Mouse (Mus musculus): ENCODE results near the gene Ctnnbip1. TPM values are rescaled to one million over a fixed set of nuclear protein-coding genes. Genes with fewer than 3 reads are reported as not detected.

Ctnnbip1 gene
- 10 to 100 TPM; 17.7 to 19.0 TPM for total RNA-seq (2021)
- long read RNA-seq, experiment 1, transcript Ctnnbip1-201 (5 exons, 2,674 nt) = major isoform, 66 of 85 reads
- long read RNA-seq, experiment 1, partial matches to known transcripts = 0 of 85 reads
- long read RNA-seq, experiment 1, other reads (novel, unspliced or antisense) = 19 of 85 reads
- long read RNA-seq, experiment 2, transcript Ctnnbip1-201 (5 exons, 2,674 nt) = major isoform, 38 of 46 reads
- long read RNA-seq, experiment 2, partial matches to known transcripts = 1 of 46 reads
- long read RNA-seq, experiment 2, other reads (novel, unspliced or antisense) = 6 of 46 reads

DNA sequence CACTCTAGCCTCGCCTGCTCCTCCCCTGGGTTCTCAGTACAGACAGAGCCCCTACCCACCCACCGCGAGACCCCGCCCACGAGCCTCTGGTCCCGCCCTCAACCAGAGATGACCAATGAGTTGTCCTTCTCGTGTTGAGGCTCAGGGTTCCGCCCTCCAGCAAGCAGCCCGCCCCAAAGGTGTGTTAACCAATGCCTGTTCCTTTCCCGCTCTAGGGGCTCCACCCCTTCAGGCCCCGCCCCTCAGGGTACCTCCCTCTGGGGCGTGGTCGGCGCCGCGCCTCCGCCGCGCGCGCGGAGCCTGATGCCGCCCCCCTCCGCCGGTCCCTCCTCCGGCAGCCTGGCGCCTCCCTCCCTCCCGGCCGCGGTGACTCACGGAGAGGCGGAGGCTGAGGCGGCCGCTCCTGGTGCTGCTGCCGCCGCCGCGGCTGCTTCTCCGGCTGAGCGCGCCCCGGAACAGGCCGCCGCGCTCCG lies at the start of gene Ctnnbip1:
TSS of gene Ctnnbip1 (plus strand) at position 369 of the 473 bp plus-strand sequence.
- DNase-seq (ENCODE audit: low spot score) = peak; percentile 98

DNA sequence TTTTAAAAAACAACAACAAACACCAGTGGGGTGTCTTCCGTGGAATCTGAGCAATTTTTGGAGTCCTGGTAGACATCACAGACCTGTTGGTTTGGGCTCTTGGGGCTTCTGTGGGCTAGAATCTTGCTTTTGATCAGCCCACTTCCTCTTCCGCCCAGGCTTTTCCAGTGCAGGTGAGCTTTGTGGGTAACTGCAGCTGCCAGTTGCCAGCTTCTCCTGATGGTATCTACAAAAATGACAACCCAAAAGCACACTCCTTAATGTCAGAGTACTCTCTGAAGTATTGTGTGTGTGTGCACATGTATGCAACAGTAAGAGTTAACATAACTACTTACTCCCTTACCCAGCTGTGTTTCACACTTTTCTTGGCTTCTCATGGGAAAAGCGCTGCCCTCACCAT lies 48.5 kb upstream of the Ctnnbip1 start:
- DNase-seq (ENCODE audit: low spot score) = no peak

DNA sequence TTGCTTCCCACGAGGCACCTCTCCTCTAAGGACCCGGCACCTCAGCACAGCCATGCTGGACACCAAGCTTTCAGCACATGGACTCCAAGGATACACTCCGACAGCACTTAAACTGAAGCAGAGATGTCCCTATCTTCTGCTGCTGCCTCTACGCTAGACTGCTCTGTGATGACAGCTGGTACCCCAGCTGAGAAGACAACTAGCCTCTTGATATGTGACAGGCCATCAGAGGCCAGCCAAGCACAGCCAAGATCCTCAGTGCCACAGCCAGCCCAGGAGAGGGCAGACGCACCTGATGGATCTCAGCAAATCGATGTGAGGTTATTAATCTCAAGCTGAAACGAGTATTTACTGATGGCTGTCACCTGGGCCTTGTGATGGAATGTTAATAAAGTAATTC lies 42.9 kb upstream of the Ctnnbip1 start:
- no peak for DNase-seq (ENCODE audit: low spot score)

DNA sequence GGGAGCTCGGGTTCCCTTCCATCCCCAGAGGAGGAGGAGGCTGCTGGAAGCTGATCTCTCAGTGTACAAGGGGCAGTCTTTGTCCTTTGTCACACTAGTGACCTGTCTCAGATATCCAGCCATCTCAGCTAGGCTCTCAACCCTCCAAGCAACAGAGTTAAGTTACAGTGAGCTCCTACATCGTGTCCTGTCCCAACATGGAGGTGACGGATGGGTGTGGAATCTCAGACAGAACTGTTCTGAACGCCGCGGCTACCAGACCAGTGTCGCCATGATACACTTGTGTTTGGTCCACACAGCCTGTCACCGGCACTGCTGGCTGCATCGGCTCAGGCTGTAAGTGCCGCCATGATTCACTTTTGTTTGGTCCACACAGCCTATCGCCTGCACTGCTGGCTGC lies 41.0 kb upstream of the Ctnnbip1 start, which contains the start of gene Tmem274:
TSS of gene Tmem274 (plus strand) at position 301 of the 400 bp plus-strand sequence.
- no peak for DNase-seq (ENCODE audit: low spot score)

DNA sequence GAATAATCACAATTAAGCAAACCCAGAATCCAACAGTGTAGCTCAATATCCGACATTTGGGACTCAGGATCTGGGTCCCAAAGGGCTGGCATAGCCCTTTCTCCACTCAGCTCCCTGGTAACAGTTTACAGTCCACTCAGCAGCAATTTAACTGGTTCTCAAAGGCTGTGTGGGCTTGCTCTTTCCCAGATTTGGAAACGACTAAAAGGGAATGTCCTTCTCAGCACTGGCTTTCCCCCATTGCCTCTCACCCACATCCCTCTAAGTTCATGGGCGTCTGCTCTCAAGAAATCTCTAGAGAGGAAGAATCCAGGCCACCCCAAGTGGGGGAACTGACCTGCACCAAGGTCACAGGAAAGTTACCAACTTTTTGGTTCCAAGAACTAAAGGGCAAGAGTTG lies 33.5 kb upstream of the Ctnnbip1 start:
- no peak for DNase-seq (ENCODE audit: low spot score)

DNA sequence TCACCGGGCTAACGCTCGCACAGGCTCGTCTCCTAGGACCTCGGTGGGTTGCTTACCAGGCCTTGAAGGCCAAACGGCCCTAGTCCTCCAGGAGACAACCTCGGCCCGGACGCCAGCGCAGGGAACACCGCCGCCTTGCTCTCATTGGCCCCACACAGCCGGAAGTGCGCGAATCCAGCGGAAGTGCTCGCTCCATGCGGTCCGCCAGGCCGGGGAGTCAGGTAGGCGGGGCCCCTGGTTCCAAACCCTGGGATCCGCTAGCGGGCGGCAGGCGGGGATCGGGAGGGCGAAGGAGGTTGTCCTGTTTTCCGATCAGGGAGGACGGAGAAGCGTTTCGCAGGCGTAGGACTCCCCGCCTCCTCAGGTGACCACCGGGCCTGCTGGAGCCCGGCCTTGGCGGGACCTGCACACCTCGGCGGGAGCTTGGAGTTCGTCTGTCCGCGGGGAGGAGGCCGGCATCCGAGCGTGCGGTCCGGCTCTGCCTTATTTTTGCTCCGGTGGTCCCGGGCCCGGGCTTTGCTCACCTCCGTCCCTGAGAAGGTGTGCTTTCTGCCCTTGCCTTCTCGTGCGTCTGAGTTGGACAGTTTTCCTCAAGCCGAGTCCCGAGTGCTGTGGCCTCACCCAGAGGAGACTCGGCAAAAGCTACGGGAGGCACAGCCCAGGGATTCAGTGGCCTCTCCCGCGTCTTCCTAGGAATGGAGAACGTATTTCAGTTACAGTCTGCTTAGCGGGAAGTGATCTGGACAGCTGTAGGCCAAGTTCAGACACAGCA lies 32.8 kb upstream of the Ctnnbip1 start, which contains the start of the genes Nmnat1 and Lzic:
TSS of gene Nmnat1 (minus strand) at position 150 of the 772 bp plus-strand sequence.
TSS of gene Lzic (plus strand) at position 177 of the 772 bp plus-strand sequence.
- DNase-seq (ENCODE audit: low spot score) = peak; percentile 94

DNA sequence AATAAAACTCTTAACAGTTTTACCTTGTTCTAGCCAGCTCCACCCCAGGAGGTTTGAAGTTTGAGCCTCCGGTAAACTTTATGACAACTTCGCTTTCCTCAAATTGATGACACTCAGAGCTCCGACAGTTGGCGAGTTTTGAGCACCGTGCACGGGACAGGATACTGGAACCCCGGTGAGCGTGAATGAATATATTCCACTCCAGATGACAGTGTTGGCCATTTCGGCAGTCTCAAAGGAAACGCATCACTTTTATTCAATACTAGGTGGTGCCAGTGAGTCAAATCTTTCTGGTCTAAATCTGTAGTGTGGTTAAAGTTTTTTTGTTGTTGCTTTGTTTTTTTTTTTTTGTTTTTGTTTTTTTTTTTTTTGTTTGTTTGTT lies 32.2 kb upstream of the Ctnnbip1 start:
- DNase-seq (ENCODE audit: low spot score) = no peak

DNA sequence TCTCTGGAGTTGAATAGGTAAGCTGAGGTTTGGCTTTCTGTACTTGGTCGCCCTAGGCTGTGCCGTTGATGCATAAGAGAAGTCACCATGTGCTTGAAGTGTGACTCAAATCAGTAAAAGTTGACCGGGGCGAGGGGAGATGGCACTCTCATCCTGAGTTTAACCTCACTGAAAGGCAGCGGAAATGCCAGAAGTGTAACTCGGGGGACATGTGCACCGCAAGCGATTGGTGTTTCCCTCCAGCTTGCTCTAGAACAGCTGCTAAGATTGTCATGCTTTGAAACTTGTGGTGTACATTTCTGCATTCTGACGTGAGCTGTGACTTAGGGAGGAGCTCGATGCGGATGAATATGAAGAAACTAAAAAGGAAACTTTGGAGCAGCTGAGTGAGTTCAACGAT lies 30.3 kb upstream of the Ctnnbip1 start:
- no peak for DNase-seq (ENCODE audit: low spot score)

DNA sequence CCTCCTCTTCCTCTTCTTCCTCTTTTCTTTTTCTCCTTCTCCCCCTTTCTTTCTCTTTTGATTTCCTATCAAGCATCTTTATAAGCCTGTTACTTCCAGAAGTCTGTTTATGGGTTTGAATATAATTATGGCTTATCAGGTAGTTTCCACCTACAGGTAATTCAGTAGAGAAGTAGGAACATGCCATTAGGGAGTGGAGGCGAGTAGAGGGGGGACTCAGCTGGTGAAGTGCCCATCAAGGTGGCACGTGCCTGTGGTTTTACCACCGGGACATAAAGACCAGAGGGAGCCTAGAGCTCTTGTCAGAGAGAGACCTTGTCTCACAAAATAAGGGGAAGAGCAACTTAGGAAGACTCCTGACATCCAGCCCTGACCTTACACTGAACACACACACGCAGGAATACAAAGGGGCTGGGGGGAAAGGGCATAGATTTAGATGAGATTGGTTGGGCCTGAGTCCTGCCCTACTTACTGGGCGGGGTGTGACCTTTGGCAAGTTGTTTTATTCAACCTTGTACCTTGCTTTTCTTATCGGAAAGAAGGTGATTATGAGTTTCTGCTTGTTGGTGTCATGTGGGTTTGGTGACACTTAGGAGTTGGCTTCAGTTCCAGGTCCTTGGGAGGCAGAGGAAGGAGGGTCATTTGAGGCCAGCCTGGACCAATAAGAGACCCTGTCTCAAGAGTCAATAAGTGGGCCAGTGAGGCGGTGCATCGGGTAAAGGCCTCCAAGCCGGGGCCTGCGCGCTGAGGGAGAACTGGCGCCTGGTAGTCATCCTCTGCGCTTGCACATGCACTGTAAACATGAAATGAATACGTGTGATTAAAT lies 28.4 kb upstream of the Ctnnbip1 start:
- no peak for DNase-seq (ENCODE audit: low spot score)

DNA sequence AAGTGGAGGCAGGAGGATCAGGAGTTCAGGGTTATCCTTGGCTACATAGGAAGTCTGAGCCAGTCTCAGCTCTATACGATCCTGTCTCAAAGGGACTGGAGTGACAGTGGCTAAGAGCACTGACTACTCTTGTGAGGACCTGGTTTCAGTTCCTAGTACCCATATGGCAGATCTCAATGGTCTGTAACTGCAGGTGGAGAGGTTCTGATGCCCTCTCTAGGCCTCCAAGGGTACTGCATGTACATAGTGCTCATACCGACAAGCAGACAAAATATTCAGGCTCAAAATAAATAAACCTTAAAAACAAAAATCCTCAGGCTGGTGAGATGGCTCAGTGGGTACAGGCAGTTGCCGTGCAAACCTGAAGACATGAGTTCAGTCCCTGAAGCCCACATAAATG lies 26.9 kb upstream of the Ctnnbip1 start:
- no peak for DNase-seq (ENCODE audit: low spot score)

DNA sequence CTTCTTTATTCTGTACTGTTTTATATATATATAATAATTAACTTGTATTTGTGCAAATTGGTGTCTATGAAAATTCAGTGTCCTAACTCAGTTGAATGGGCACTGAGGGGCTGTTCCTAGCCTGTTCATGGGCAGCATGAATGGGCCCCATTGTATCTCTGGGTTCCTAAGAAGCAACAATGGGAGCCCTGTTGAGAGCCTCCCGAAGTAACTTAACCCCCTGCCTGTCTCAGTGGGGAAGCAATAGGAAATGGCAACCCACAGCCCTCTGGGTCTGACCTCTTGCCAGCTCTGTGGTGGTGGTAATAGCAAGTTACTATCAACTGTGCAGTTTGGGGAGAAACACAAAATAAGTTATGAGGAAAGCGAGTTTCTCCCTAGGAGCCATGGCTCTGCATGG lies 21.4 kb upstream of the Ctnnbip1 start:
- no peak for DNase-seq (ENCODE audit: low spot score)

DNA sequence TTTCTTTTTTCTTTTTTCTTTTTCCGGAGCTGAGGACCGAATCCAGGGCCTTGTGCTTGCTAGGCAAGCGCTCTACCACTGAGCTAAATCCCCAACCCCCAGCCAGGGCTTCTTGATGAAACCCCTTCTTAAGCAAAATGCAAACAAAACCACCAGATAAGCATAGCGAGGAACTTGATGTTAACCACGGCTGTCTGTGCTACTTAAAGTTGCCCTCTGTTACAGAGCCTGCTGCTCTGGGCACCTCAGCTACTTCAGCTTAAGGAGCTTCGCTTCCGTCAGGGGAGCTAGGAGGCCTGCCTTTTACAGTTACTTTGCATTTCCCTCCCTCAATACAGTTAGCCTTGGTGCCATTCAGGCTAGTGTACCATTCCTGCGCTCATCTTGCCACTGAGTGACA lies 19.1 kb upstream of the Ctnnbip1 start:
- DNase-seq (ENCODE audit: low spot score) = no peak

DNA sequence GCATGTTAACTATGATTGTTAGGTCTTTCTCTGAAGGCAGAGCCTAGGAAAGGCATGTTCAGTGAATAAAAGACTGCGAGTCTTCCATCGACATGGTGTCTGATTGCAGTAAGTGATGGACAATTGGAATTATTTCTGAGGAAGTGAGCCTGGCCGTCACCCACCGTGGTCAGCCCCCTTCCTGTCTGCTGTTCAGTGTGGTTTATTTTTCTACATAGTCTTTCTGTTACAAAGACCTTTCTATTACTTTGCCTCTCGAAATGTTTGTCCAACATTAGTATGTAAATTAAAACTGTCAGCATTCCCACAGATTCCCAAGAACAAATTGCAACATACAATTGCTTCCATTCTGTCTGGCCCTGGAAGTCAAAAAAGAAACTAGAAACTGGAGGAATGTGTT lies 18.2 kb upstream of the Ctnnbip1 start:
- no peak for DNase-seq (ENCODE audit: low spot score)

DNA sequence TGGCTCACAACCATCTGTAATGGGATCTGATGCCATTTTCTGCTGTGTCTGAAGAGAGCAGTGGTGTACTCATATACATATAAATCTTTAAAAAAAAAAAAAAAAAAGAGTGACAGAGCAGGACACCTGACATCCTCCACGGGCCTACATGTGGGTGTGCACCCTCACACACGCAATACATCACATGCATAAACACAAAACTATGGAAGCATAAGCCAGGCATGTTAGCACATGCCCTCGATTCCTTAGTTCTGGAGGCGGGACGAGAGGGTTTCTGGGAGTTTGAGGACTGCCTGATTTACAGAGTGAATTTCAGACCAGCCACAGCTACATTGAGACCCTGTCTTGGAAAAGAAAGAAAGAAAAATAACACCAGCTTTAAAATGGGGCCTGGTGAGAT lies 13.7 kb upstream of the Ctnnbip1 start:
- no peak for DNase-seq (ENCODE audit: low spot score)

DNA sequence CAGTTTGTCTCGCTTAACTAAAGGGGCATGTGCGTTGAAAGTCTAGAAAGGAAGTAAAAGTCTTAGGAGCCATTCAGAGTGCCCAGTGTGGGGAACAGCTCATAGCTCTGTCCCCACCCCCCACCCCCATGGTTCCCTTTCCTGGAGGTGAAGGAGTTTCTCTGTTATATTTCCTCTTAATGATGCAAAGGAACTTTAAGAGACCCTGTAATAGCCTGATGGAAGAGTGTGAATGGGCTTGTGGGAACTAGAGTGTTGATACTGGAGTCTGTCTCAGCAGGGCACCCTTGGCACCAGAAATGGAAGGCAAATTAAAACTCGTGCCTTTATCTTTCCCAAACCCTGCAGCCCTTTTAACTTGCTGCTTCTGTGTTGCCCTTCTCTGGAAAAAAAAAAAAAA lies 13.2 kb upstream of the Ctnnbip1 start:
- DNase-seq (ENCODE audit: low spot score) = no peak

DNA sequence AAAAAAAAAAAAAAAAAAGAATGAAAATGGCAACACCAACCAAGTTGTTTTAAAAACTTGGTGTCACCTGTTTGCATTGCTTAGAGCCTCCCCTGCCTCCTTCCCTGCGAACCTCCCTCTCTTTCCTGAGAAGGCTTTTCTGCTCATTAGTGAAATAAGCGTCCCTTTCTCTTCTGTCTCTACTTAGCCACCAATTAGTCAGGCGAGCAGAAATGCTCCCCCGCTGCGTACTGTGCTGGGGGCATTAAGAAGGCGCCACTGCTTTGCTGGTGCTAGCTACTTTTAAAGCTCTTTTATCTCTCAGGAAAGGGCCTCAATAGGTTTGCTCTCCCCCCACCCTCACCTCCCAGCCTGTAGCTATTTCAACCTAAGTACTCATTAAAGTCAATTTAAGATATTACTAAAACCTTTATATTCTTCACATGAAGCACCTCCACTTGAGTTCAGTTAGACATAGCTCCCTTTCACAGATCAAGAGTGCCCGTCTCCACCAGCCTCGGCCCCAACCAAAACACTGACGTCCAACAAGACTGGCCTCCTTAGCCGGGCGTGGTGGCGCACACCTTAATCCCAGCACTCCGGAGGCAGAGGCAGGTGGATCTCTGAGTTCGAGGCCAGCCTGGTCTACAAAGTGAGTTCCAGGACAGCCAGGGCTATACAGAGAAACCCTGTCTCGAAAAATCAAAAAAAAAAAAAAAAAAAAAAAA lies 12.6 kb upstream of the Ctnnbip1 start:
- DNase-seq (ENCODE audit: low spot score) = no peak

DNA sequence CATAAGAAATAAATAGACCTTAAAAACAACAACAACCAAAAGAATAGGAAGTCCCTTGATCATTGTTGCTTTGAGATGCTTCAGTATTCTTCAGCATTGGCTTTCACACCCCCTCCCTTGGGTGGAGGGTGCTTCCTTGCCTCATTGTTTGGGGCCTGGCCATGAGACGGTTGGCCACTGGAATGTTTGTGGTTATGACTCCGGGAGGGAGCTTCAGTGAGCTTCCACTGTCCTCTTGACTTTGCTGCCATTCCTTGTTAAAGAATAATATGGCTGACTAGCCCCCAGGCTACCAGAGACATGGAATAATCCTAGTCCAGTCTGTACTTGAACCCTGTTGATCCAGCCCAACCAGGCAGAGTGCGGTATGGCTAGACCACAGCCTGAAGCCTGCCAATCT lies 11.1 kb upstream of the Ctnnbip1 start:
- DNase-seq (ENCODE audit: low spot score) = no peak

DNA sequence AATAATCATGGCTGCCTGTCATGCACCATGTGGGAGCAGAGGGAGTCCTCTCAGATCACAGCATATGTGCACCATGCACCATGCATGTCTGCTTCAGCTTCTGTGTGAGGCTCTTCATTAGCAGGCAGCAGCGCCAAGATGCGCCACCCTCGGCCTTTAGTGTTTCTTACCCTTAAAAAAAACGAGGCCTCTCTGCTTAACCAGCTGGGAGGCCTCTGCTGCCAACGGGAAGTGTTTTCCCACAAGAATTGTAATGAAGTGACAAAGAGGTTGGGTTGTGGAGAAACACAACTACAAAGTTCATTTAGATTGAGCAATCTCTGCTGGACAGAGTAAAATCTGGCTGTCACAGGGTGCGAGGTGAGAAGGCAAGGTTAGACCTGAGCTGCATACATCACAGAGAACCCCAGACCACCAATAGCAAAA lies 6.8 kb upstream of the Ctnnbip1 start:
- DNase-seq (ENCODE audit: low spot score) = no peak

DNA sequence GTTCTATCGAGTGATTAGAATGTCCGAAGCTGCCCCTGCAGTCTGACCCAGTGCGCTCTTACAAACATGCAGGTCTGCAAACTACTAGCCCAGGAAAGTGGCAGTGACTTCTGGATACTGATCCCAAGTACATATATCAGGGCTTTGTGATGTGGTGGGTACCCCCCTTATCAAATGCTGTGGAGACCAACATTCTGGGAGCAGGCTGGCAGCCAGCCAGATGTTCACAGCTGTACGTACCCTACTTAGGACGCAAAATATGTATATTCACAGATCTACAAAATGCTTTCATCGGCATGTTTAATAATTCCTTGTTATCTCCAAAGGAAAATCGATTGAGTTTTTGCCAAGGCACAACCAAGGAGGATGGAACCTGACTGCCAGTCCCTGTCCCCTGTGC lies 6.0 kb upstream of the Ctnnbip1 start:
- no peak for DNase-seq (ENCODE audit: low spot score)

DNA sequence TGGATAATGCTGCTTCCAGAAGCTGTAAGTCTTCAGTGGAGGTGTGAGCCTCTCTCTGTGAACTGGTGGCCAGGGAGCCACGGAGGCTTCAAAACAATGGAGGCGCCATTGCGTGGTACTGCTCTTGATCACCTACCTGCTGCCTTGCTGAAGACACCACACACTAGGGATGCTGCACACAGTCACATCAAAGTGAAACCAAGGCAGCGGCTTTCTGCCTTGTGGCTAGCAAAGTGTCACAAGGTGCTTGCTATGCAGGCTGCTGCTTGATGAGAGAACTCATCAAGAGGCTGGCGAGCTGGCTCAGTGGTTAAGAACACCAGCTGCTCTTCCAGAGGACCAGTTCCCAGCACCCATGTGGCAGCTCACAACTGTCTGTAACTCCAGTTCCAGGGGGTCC lies 2.3 kb upstream of the Ctnnbip1 start:
- DNase-seq (ENCODE audit: low spot score) = no peak
